Mouse (Mus musculus) liver, adult 2 months (tissue): ENCODE results near the gene Atp6v1e1. TPM values are rescaled to one million over a fixed set of nuclear protein-coding genes. Genes with fewer than 3 reads are reported as not detected.
"Not testable (repeated sequence)": the region's sequence is repeated elsewhere in the genome, so short reads cannot be mapped to it uniquely, and the experiment has no call there.

ENCODE experiments used
- DNase-seq: peaks from one replicate; pipeline ENCODE4 v3.0.0-alpha.2; 2011; ENCODE audit warnings: low read depth, low spot score; ENCODE audit errors: extremely low read depth
- H3K27ac ChIP-seq: fragments of 200-500 bp; replicated peaks from 2 replicates; pipeline ENCODE4 v1.5.1; 2012; ENCODE audit warnings: low read depth, mild to moderate bottlenecking, control low read depth, inconsistent platforms, low read length; ENCODE audit not compliant: insufficient read depth
- H3K27me3 ChIP-seq: fragments of 200-500 bp; 2 replicates; pipeline ENCODE4 v1.6.1; 2012; ENCODE audit warnings: mild to moderate bottlenecking, moderate library complexity, low read length, inconsistent platforms; ENCODE audit not compliant: control insufficient read depth, insufficient read depth
- H3K36me3 ChIP-seq: fragments of 200-500 bp; 2 replicates; pipeline ENCODE4 v1.6.1; 2012; ENCODE audit warnings: low read length, inconsistent platforms; ENCODE audit not compliant: control insufficient read depth, insufficient read depth
- H3K4me1 ChIP-seq: fragments of 200-500 bp; 2 replicates; pipeline ENCODE4 v1.6.1; 2011; ENCODE audit warnings: low read length; ENCODE audit not compliant: control insufficient read depth, insufficient read depth
- H3K4me3 ChIP-seq: fragments of 200-500 bp; 2 replicates; pipeline ENCODE4 v1.5.1; 2011; ENCODE audit warnings: low read depth, mild to moderate bottlenecking, control low read depth, low read length, moderate library complexity; ENCODE audit not compliant: insufficient read depth
- H3K79me2 ChIP-seq: fragments of 200-500 bp; 2 replicates; pipeline ENCODE4 v1.6.1; 2012; ENCODE audit warnings: inconsistent platforms, mild to moderate bottlenecking, low read length, moderate library complexity; ENCODE audit not compliant: control insufficient read depth, insufficient read depth
- H3K9ac ChIP-seq: fragments of 200-500 bp; 2 replicates; pipeline ENCODE4 v1.6.1; 2012; ENCODE audit warnings: low read depth, mild to moderate bottlenecking, control low read depth, inconsistent platforms, low read length
- CTCF ChIP-seq: fragments of 200-500 bp; IDR thresholded peaks from 2 replicates; pipeline ENCODE4 v1.5.1; 2011; ENCODE audit warnings: low read depth, low read length, control low read depth
- POLR2A ChIP-seq: fragments of 200-500 bp; IDR thresholded peaks from 2 replicates; pipeline ENCODE4 v1.6.1; 2011; ENCODE audit warnings: low read length, control low read depth; ENCODE audit not compliant: insufficient read depth; ENCODE audit errors: extremely low read depth
- WGBS: fragments of 180-500 bp; shearing (Covaris S2); methylation state at CpG from one replicate; pipeline ENCODE4 v1.1.7; 2018; 5-methylcytosine and 5-hydroxymethylcytosine counted together
- polyA plus RNA-seq: library from polyadenylated mRNA; depleted of rRNA; stranded (reverse); fragments of >200 nt; gene quantifications from 2 replicates; pipeline ENCODE4 v1.2.3, GENCODE M21; 2012
- total RNA-seq: library from RNA; depleted of rRNA; stranded (reverse); fragments of >200 nt; gene quantifications from 2 replicates; pipeline ENCODE4 v1.2.3, GENCODE M21; 2014

Atp6v1e1 gene
- total and polyA plus RNA-seq, 2 experiments = 110 to 137 TPM

GRCm38 (mm10) chr6:120822937-120823614 lies 483 bp upstream of the Atp6v1e1 start:
- Histone ChIP-seq H3K79me2 (peaks cover 15% of the 10 kb centered on the region; the same call in 1 of the 2 replicates), H3K36me3 (peaks cover 4% of the 10 kb centered on the region; the same call in 1 of the 2 replicates), H3K27ac (peak overlapping the region; percentile 79), H3K4me3 (peak overlapping the region; percentile 15; the same call in 1 of the 2 replicates), H3K27me3 (no peaks in the 10 kb centered on the region), H3K4me1 (peaks cover 8% of the 10 kb centered on the region), H3K9ac (peak overlapping the region; percentile 49; the same call in 1 of the 2 replicates)
- no peak for TF ChIP-seq CTCF
- TF ChIP-seq POLR2A = no peak
- 32% methylated on average over 10 of the region's 10 CpGs for WGBS
- DNase-seq = peak; percentile 63

GRCm38 (mm10) chr6:120821715-120822114 lies 878 bp downstream of the Atp6v1e1 start:
- WGBS = 9% methylated on average over 5 of the region's 5 CpGs

DNA sequence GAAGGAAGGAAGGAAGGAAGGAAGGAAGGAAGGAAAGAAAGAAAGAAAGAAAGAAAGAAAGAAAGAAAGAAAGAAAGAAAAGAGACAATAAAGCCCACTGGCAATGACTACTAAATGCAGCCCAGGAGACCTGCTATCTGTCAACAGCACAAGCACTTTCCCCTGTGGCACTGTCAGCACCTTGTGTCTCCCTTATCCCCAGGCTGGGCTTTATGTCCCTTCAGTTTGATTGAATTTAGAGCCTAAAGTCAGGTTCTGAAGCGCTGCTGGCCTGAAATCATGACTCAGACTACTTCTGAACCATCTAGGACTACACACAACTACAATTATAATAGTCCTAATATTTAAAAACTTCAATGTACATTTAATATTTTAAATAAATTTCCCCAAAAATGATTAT lies 1.7 kb downstream of the Atp6v1e1 start:
- no peak overlapping the region for H3K27ac ChIP-seq
- H3K27me3 ChIP-seq = no peaks in the 10 kb centered on the region
- peaks cover 8% of the 10 kb centered on the region for H3K4me1 ChIP-seq
- peaks cover 13% of the 10 kb centered on the region; the same call in 1 of the 2 replicates for H3K36me3 ChIP-seq
- TF ChIP-seq POLR2A (no peak), CTCF (no peak)
- H3K4me3 ChIP-seq = no peak overlapping the region
- H3K79me2 ChIP-seq = peaks cover 15% of the 10 kb centered on the region; the same call in 1 of the 2 replicates
- no peak for DNase-seq
- 43% methylated on average over 1 of the region's 1 CpGs for WGBS
- H3K9ac ChIP-seq = no peak overlapping the region

More at GRCm38 (mm10) chr6:120821715-120822114, 878 bp downstream of the Atp6v1e1 start:
- TF ChIP-seq POLR2A (no peak), CTCF (no peak)
- Histone ChIP-seq H3K4me1 (peaks cover 8% of the 10 kb centered on the region), H3K36me3 (peaks cover 13% of the 10 kb centered on the region; the same call in 1 of the 2 replicates), H3K9ac (0 out of 2 replicates have a peak overlapping the region, but pooled peaks have one; percentile 10), H3K79me2 (peaks cover 15% of the 10 kb centered on the region; the same call in 1 of the 2 replicates), H3K27me3 (no peaks in the 10 kb centered on the region), H3K27ac (no peak overlapping the region), H3K4me3 (peak overlapping the region; percentile 99)
- DNase-seq = no peak

DNA sequence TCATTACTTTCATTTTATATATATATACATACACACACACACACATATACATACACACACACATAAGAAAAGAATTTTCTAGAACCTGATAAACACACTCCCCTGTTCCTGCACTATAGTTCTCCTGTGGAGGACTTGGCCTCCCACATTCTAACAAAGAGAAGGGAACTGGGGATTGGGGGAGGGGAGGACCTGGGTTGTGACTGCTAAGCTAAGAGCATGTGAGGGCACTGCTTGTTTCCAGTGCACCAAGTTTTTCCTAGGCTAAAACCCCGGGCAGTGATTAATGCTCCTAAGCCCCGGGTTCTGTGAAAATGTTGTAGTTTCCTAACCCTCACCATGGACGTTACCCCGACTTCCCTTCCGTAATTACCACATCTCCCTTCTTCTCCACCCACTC lies 2.4 kb downstream of the Atp6v1e1 start:
- no peaks in the 10 kb centered on the region for H3K27me3 ChIP-seq
- DNase-seq = no peak
- peaks cover 13% of the 10 kb centered on the region; the same call in 1 of the 2 replicates for H3K36me3 ChIP-seq
- no peak overlapping the region for H3K9ac ChIP-seq
- no peak overlapping the region for H3K27ac ChIP-seq
- H3K4me3 ChIP-seq = no peak overlapping the region
- 40% methylated on average over 5 of the region's 5 CpGs for WGBS
- H3K4me1 ChIP-seq = peaks cover 8% of the 10 kb centered on the region
- peaks cover 15% of the 10 kb centered on the region; the same call in 1 of the 2 replicates for H3K79me2 ChIP-seq
- TF ChIP-seq CTCF (no peak), POLR2A (no peak)

DNA sequence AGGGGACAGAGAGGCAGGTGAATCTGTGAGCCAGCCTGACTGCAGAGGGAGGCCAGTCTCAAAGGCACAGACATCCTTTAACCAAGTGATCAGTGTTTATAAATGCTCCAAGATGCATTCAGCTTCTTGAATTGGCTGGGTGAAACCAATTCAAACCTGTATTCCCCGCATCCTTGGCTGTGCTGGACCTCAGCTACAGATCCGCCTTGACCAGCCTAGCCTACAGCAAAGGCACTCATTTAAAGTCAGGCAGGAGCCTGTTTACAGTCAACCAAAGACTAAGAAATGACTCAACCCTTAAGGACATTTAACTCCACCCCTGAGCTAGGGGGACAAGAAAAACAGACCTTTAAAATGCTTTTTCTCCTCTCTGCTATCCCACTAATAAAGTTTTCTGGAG lies 3.3 kb downstream of the Atp6v1e1 start:
- 96% methylated on average over 2 of the region's 2 CpGs for WGBS
- H3K36me3 ChIP-seq = peaks cover 13% of the 10 kb centered on the region; the same call in 1 of the 2 replicates
- H3K27ac ChIP-seq = no peak overlapping the region
- peaks cover 8% of the 10 kb centered on the region for H3K4me1 ChIP-seq
- no peak overlapping the region for H3K4me3 ChIP-seq
- no peak overlapping the region for H3K9ac ChIP-seq
- DNase-seq = no peak
- TF ChIP-seq POLR2A = no peak
- no peak for TF ChIP-seq CTCF
- H3K27me3 ChIP-seq = no peaks in the 10 kb centered on the region
- H3K79me2 ChIP-seq = peaks cover 15% of the 10 kb centered on the region; the same call in 1 of the 2 replicates

GRCm38 (mm10) chr6:120811999-120812398 lies 10.6 kb downstream of the Atp6v1e1 start:
- Histone ChIP-seq H3K4me1 (peaks cover 14% of the 10 kb centered on the region), H3K36me3 (peaks cover 12% of the 10 kb centered on the region)
- WGBS = 97% methylated on average over 9 of the region's 10 CpGs

More at GRCm38 (mm10) chr6:120811999-120812398, 10.6 kb downstream of the Atp6v1e1 start:
- DNase-seq, H3K9ac ChIP-seq, H3K27me3 ChIP-seq, H3K27ac ChIP-seq, H3K79me2 ChIP-seq, H3K4me3 ChIP-seq: not testable (repeated sequence)
